Mouse (Mus musculus): ENCODE results near the gene Nfxl1. TPM values are rescaled to one million over a fixed set of nuclear protein-coding genes. Genes with fewer than 3 reads are reported as not detected.

Gene Nfxl1
- total RNA-seq, 2 experiments from 2014 or later, result 5.2 to 5.9 TPM

GRCm38 (mm10) chr5:72503531-72504523, 55.7 kb downstream of the Nfxl1 start, which contains the start of gene Corin:
Gene Corin, minus strand, starts transcription at chr5:72504473.
- no peak for DNase-seq (ENCODE audit: low spot score)
- intact Hi-C loops (cut with DNase I), result loop anchor here (5.0 kb wide), 1 partner anchor 52 kb away; no protein-coding TSS in a partner anchor

- intact Hi-C loops (cut with DNase I), result loop anchor here (5.0 kb wide), 1 partner anchor 50 kb away; no protein-coding TSS in a partner anchor
- no peak for DNase-seq (ENCODE audit: low spot score)
Observed at GRCm38 (mm10) chr5:72502778-72503177, 56.7 kb downstream of the Nfxl1 start.

GRCm38 (mm10) chr5:72501763-72502162, 57.7 kb downstream of the Nfxl1 start:
- DNase-seq (ENCODE audit: low spot score), result no peak
- intact Hi-C loops (cut with DNase I), result loop anchor here (5.0 kb wide), 1 partner anchor 49 kb away; no protein-coding TSS in a partner anchor

- intact Hi-C loops (cut with DNase I), result no loop called here
Observed at GRCm38 (mm10) chr5:72498271-72498670, 61.2 kb downstream of the Nfxl1 start.

GRCm38 (mm10) chr5:72496756-72497155, 62.7 kb downstream of the Nfxl1 start:
- intact Hi-C loops (cut with DNase I), result no loop called here
- no peak for DNase-seq (ENCODE audit: low spot score)

More at GRCm38 (mm10) chr5:72498271-72498670, 61.2 kb downstream of the Nfxl1 start:
- DNase-seq (ENCODE audit: low spot score), result no peak

GRCm38 (mm10) chr5:72493906-72494305, 65.6 kb downstream of the Nfxl1 start:
- DNase-seq (ENCODE audit: low spot score), result no peak
- intact Hi-C loops (cut with DNase I), result no loop called here

GRCm38 (mm10) chr5:72491232-72491631, 68.3 kb downstream of the Nfxl1 start:
- no peak for DNase-seq (ENCODE audit: low spot score)
- intact Hi-C loops (cut with DNase I), result no loop called here

GRCm38 (mm10) chr5:72480456-72480855, 79.0 kb downstream of the Nfxl1 start:
- intact Hi-C loops (cut with DNase I), result no loop called here

GRCm38 (mm10) chr5:72472317-72473009, 87.0 kb downstream of the Nfxl1 start:
- DNase-seq (ENCODE audit: low spot score), result no peak
- intact Hi-C loops (cut with DNase I), result no loop called here

More at GRCm38 (mm10) chr5:72480456-72480855, 79.0 kb downstream of the Nfxl1 start:
- no peak for DNase-seq (ENCODE audit: low spot score)

GRCm38 (mm10) chr5:72471746-72472145, 87.7 kb downstream of the Nfxl1 start:
- no peak for DNase-seq (ENCODE audit: low spot score)
- intact Hi-C loops (cut with DNase I), result no loop called here

GRCm38 (mm10) chr5:72464932-72465331, 94.6 kb downstream of the Nfxl1 start:
- DNase-seq (ENCODE audit: low spot score), result no peak

More at GRCm38 (mm10) chr5:72464932-72465331, 94.6 kb downstream of the Nfxl1 start:
- intact Hi-C loops (cut with DNase I), result no loop called here

Other genes with a start within 250 kb of the Nfxl1 start
- gene Corin, start 55.2 kb downstream of the Nfxl1 start, total RNA-seq (2021), result 100 to 1,000 TPM; 116 to 139 TPM
- gene Zar1, start 21.6 kb upstream of the Nfxl1 start, total RNA-seq (2021), result not detected
- not detected for gene Gm5868, start 27.9 kb upstream of the Nfxl1 start, total RNA-seq (2021)
- gene Cnga1, start 84.6 kb upstream of the Nfxl1 start, total RNA-seq (2021), result not detected
- not detected for gene Nipal1, start 88.1 kb upstream of the Nfxl1 start, total RNA-seq (2021)
- under 1 TPM; 0.08 to 0.14 TPM for gene Txk, start 193.1 kb upstream of the Nfxl1 start, total RNA-seq (2021)